Mouse (Mus musculus): ENCODE data around the gene Tbl2.

DNA sequence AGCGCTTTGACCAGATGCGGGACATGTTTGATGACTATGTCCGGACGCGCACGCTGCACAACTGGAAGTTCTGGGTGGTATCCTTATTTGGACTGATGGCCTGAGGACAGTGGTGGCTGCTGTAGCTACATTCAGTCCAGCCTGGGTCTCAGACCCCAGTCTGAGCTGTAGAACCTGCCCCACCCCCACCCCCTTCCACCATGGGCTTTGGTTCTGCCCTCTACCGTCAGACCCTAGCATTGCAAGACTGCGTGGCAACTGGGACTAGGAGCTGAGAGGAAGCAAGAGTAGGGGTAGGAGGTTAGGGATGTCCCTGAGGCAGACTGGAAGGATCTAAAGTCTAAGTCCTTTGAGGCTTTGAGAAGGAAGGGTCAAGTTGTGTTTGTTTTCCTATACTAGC lies 14.9 kb upstream of the Tbl2 start:
- TF ChIP-seq EP300 (IDR thresholded peaks at IDR 0.05) (no peak), CTCF (IDR thresholded peaks at IDR 0.05) (peak; percentile 70)
